Mouse (Mus musculus) left cerebral cortex, adult 2 months (tissue): ENCODE data around the gene Rgl2. TPM values are rescaled to one million over a fixed set of nuclear protein-coding genes. Genes with fewer than 3 reads are reported as not detected.
A peak's percentile ranks its signal among the peaks of the same experiment; 100 is the strongest.
"Not testable (repeated sequence)": the region's sequence is repeated elsewhere in the genome, so short reads cannot be mapped to it uniquely, and the experiment has no call there.

Source experiments
- DNase-seq, 2 experiments: peaks; one replicate each; pipeline ENCODE4 v3.0.0; 2021 to 2022; ENCODE audit warnings: low spot score in 2 of 2, mixed read lengths in 1 of 2; ENCODE audit errors: extremely low spot score in 1 of 2
- H3K27ac ChIP-seq: fragments of 200-600 bp; 2 replicates; pipeline ENCODE4 v1.8.1; 2022
- H3K4me3 ChIP-seq: fragments of 200-600 bp; 2 replicates; pipeline ENCODE4 v1.8.1; 2022
- CTCF ChIP-seq: fragments of 200-600 bp; IDR thresholded peaks from 2 replicates; pipeline ENCODE4 v1.8.1; 2022; ENCODE audit warnings: antibody characterized with exemption, mild to moderate bottlenecking, moderate library complexity
- intact Hi-C: fragments of 180-260 bp; cut with DNase I; formaldehyde crosslinking; loops from one replicate; pipeline ENCODE4 v1.15.1; 2025
- microRNA-seq, 2 experiments: library from miRNA; unstranded; fragments of <30 nt; microRNA quantifications; one replicate each; pipeline ENCODE4 v1.2.0; 2021
- total RNA-seq, 2 experiments: library from RNA; stranded (reverse); gene quantifications; 2 replicates each; pipeline ENCODE4 v1.2.3; 2021

Gene Rgl2
- total RNA-seq, 2 experiments from 2014 or later, result 63.4 to 74.3 TPM

GRCm38 (mm10) chr17:33982136-33982535 is 52.8 kb downstream of the Rgl2 start:
- intact Hi-C loops, result loop anchor here (2.0 kb wide), 1 partner anchor 13 kb away; no protein-coding TSS in a partner anchor
- H3K4me3 ChIP-seq, H3K27ac ChIP-seq: not testable (repeated sequence)
- peak; percentile 70 for TF ChIP-seq CTCF
- peak in 1 of 2 experiments; percentile 51 for DNase-seq

Small RNAs within 50 kb of the gene (microRNA-seq; reads per million reads assigned to microRNA genes)
- gene Gm27740, result 0 reads per million in 2 experiments

Other genes with a start within 250 kb of the Rgl2 start
- gene Hnrnpm, start 242.7 kb upstream of the Rgl2 start, total RNA-seq, result 100 to 1,000 TPM; 137 to 162 TPM
- gene March2, start 210.9 kb upstream of the Rgl2 start, total RNA-seq, result 10 to 100 TPM; 93.2 to 94.9 TPM
- 100 to 1,000 TPM; 345 to 358 TPM for gene Rab11b, start 169.0 kb upstream of the Rgl2 start, total RNA-seq
- gene Angptl4, start 147.7 kb upstream of the Rgl2 start, total RNA-seq, result 1 to 10 TPM; 3.4 to 4.3 TPM
- gene Kank3, start 119.0 kb upstream of the Rgl2 start, total RNA-seq, result 10 to 100 TPM; 32.3 to 38.7 TPM
- gene Rps28, start 105.0 kb upstream of the Rgl2 start, total RNA-seq, result 100 to 1,000 TPM; 600 to 661 TPM
- gene Ndufa7, start 105.0 kb upstream of the Rgl2 start, total RNA-seq, result 100 to 1,000 TPM; 190 to 211 TPM
- gene Cd320, start 86.5 kb upstream of the Rgl2 start, total RNA-seq, result 10 to 100 TPM; 19.8 to 26.8 TPM
- not detected for gene Gm7029, start 55.7 kb upstream of the Rgl2 start, total RNA-seq
- gene Kifc1, start 38.9 kb upstream of the Rgl2 start, total RNA-seq, result 1 to 10 TPM; 2.2 to 3.1 TPM
- gene Platr17, start 24.4 kb upstream of the Rgl2 start, total RNA-seq, result not detected
- 10 to 100 TPM; 25.5 to 27.7 TPM for gene Daxx, start 20.1 kb upstream of the Rgl2 start, total RNA-seq
- gene Tapbp, start 13.6 kb upstream of the Rgl2 start, total RNA-seq, result 10 to 100 TPM; 41.3 to 44.2 TPM
- 10 to 100 TPM; 35.8 to 36.0 TPM for gene Zbtb22, start 13.6 kb upstream of the Rgl2 start, total RNA-seq
- 10 to 100 TPM; 93.0 to 97.6 TPM for gene Pfdn6, start 10.8 kb downstream of the Rgl2 start, total RNA-seq
- 10 to 100 TPM; 14.7 to 18.4 TPM for gene Wdr46, start 11.1 kb downstream of the Rgl2 start, total RNA-seq
- 1 to 10 TPM; 6.3 to 6.5 TPM for gene B3galt4, start 21.9 kb downstream of the Rgl2 start, total RNA-seq
- 10 to 100 TPM; 74.6 to 82.7 TPM for gene Vps52, start 26.3 kb downstream of the Rgl2 start, total RNA-seq
- 100 to 1,000 TPM; 311 to 327 TPM for gene Rps18, start 26.5 kb downstream of the Rgl2 start, total RNA-seq
- 10 to 100 TPM; 19.7 to 23.5 TPM for gene H2-K1, start 70.8 kb downstream of the Rgl2 start, total RNA-seq
- gene Ring1, start 95.1 kb downstream of the Rgl2 start, total RNA-seq, result 10 to 100 TPM; 34.8 to 44.9 TPM
- gene H2-Ke6, start 98.5 kb downstream of the Rgl2 start, total RNA-seq, result 10 to 100 TPM; 34.4 to 41.2 TPM
- gene Slc39a7, start 102.1 kb downstream of the Rgl2 start, total RNA-seq, result 100 to 1,000 TPM in 1 of 2 experiments, 10 to 100 TPM in 1; 98.6 to 104 TPM
- gene Rxrb, start 102.3 kb downstream of the Rgl2 start, total RNA-seq, result 10 to 100 TPM; 84.7 to 86.2 TPM
- gene Col11a2, start 109.9 kb downstream of the Rgl2 start, total RNA-seq, result 10 to 100 TPM; 11.3 to 15.2 TPM
- gene H2-Oa, start 162.8 kb downstream of the Rgl2 start, total RNA-seq, result under 1 TPM in 1 of 2 experiments, not detected in 1; 0.47 TPM
- gene H2-DMa, start 190.0 kb downstream of the Rgl2 start, total RNA-seq, result 10 to 100 TPM; 23.3 to 28.2 TPM
- gene Brd2, start 193.1 kb downstream of the Rgl2 start, total RNA-seq, result 100 to 1,000 TPM; 177 to 179 TPM
- gene H2-DMb2, start 213.8 kb downstream of the Rgl2 start, total RNA-seq, result under 1 TPM; 0.56 to 0.59 TPM
- gene H2-DMb1, start 223.5 kb downstream of the Rgl2 start, total RNA-seq, result 1 to 10 TPM; 1.1 to 1.7 TPM